ENCODE assay signal across 9 mouse cellular contexts in genomic region chr11:71995968-71996511, GRCm38 (mm10). TPM values are rescaled to one million over a fixed set of nuclear protein-coding genes. Genes with fewer than 3 reads are reported as not detected.
DNase-seq lines count a peak whose midpoint lies in the region; ATAC-seq lines count a peak whose summit lies in the region.
"Had no signal": no experiment of that assay in that cellular context is flagged by ENCODE, and none has a peak within 500 bp of the region (broad histone marks: within the 10 kb centered on the region; RNA-seq: fewer than 3 reads in every experiment).

No protein-coding gene starts in this region.

- ATAC-seq in hindbrain, embryonic 12.5 days (ENCODE audit: low FRiP score) = peak; percentile 61; the same call in 1 of the 2 replicates

- no peak overlapping the region for H3K9ac ChIP-seq in hindbrain, embryonic 12.5 days
- H3K9ac ChIP-seq: neural tube, embryonic 12.5 days had no signal

- peak overlapping the region; percentile 22; the same call in 1 of the 2 replicates for H3K4me2 ChIP-seq in hindbrain, embryonic 12.5 days (replicated peaks)
- H3K4me2 ChIP-seq: neural tube, embryonic 12.5 days had no signal

- WGBS in hindbrain, embryonic 12.5 days = 31% methylated on average over 9 of the region's 9 CpGs

- no peaks in the 10 kb centered on the region for H3K36me3 ChIP-seq in hindbrain, embryonic 12.5 days
- H3K36me3 ChIP-seq: neural tube, embryonic 12.5 days had no signal

- peaks cover 14% of the 10 kb centered on the region for H3K4me1 ChIP-seq in hindbrain, embryonic 12.5 days

- H3K9me3 ChIP-seq in hindbrain, embryonic 12.5 days (replicated peaks) = no peaks in the 10 kb centered on the region; the same call in 1 of the 2 replicates
- H3K9me3 ChIP-seq: neural tube, embryonic 12.5 days had no signal

- no peaks in the 10 kb centered on the region for H3K27me3 ChIP-seq in hindbrain, embryonic 12.5 days
- H3K27me3 ChIP-seq: neural tube, embryonic 12.5 days had no signal

- DNase-seq in CD4-positive, CD25-positive, alpha-beta regulatory T cell, adult 2 months (ENCODE audit: low read depth, low spot score) = peak; percentile 65
- peak; percentile 46 for DNase-seq in adrenal gland, postnatal 25 days
- DNase-seq in gastrocnemius, adult 18-20 months (ENCODE audit: low spot score) = peak; percentile 63
- peak; percentile 48 to 49 for DNase-seq in left cerebral cortex, adult 18-20 months (ENCODE audit: low spot score in 2 of 2)
- DNase-seq in lung, postnatal 25 days (ENCODE audit: low spot score) = peak; percentile 89
- peak; percentile 41 to 50 for DNase-seq in right cerebral cortex, postnatal 36 days (ENCODE audit: low spot score in 2 of 2)
- no peak for DNase-seq in cerebellum, adult 9-11 months

- H3K27ac ChIP-seq in hindbrain, embryonic 12.5 days = peak overlapping the region; percentile 40; the same call in 1 of the 2 replicates
- H3K27ac ChIP-seq: neural tube, embryonic 12.5 days had no signal

- H3K4me3 ChIP-seq in hindbrain, embryonic 12.5 days = no peak overlapping the region
- H3K4me3 ChIP-seq: neural tube, embryonic 12.5 days had no signal

RNA-seq across cellular contexts. Expression of gene Aipl1, which starts 41.3 kb away (rescaled TPM):
- total RNA-seq in adrenal gland, postnatal 25 days (2021) = 0.18 TPM in 1 of 2 replicates, not detected in the other
- total RNA-seq in gastrocnemius, adult 18-20 months (2021) = not detected
- polyA plus RNA-seq in hindbrain, embryonic 12.5 days (2016; fragmentation: Nextera tagmentation; extraction: Ambion mirVana) = 0.25 and 0.40 TPM in 2 replicates
- not detected for total RNA-seq in left cerebral cortex, adult 18-20 months (2021)

RNA-seq across cellular contexts. Expression of gene Pimreg, which starts 45.8 kb away (rescaled TPM):
- total RNA-seq in adrenal gland, postnatal 25 days (2021) = 8.4 and 13.2 TPM in 2 replicates
- total RNA-seq in gastrocnemius, adult 18-20 months (2021) = not detected
- 98.6 and 104 TPM in 2 replicates for polyA plus RNA-seq in hindbrain, embryonic 12.5 days (2016; fragmentation: Nextera tagmentation; extraction: Ambion mirVana)
- not detected for total RNA-seq in left cerebral cortex, adult 18-20 months (2021)
